Mouse (Mus musculus) naive thymus-derived CD4-positive, alpha-beta T cell, adult 2 months (primary cell): ENCODE measurements around the gene Ctf1.

Experiments used
- DNase-seq: peaks from one replicate; pipeline ENCODE4 v3.0.0-alpha.2; 2011; ENCODE audit warnings: low read depth

Gene Ctf1

GRCm38 (mm10) chr7:127744366-127745045 lies 32.0 kb downstream of the Ctf1 start, which contains the start of gene Fbxl19:
Gene Fbxl19 (plus strand): TSS chr7:127744543.
- DNase-seq = peak; percentile 78

GRCm38 (mm10) chr7:127745251-127745651 lies 32.7 kb downstream of the Ctf1 start:
- peak; percentile 91 for DNase-seq

GRCm38 (mm10) chr7:127745652-127746493 lies 33.3 kb downstream of the Ctf1 start:
- DNase-seq = peak; percentile 86

GRCm38 (mm10) chr7:127746494-127747491 lies 34.3 kb downstream of the Ctf1 start:
- peak; percentile 24 for DNase-seq

- DNase-seq = no peak
Observed at GRCm38 (mm10) chr7:127747559-127748234, 35.2 kb downstream of the Ctf1 start.

DNA sequence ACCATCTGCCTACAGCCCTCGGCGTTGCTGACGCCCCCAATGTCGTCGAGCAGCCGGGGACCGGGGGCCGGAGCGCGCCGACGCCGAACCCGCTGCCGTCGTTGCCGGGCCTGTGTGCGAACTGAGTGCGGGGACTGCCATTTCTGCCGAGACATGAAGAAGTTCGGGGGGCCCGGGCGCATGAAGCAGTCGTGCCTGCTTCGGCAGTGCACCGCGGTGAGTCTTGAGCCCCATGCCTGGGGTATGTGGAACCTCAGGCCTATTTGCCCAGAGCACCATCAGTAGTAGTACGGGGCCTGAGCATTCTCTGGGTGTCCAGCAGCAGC lies 35.7 kb downstream of the Ctf1 start:
- DNase-seq = no peak

GRCm38 (mm10) chr7:127750131-127751127 lies 37.9 kb downstream of the Ctf1 start:
- no peak for DNase-seq

GRCm38 (mm10) chr7:127751619-127752018 lies 39.1 kb downstream of the Ctf1 start:
- DNase-seq = no peak

DNA sequence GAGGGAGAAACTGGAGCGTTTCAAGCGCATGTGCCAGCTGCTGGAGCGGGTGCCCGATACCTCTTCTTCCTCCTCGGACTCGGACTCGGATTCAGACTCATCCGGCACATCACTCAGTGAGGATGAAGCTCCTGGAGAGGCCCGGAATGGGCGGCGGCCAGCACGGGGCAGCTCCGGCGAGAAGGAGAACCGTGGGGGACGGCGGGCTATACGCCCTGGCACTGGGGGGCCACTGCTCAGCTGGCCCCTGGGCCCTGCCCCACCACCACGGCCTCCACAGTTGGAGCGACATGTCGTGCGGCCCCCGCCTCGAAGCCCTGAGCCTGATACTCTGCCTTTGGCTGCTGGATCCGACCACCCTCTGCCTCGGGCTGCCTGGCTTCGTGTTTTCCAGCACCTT lies 39.5 kb downstream of the Ctf1 start:
- no peak for DNase-seq

DNA sequence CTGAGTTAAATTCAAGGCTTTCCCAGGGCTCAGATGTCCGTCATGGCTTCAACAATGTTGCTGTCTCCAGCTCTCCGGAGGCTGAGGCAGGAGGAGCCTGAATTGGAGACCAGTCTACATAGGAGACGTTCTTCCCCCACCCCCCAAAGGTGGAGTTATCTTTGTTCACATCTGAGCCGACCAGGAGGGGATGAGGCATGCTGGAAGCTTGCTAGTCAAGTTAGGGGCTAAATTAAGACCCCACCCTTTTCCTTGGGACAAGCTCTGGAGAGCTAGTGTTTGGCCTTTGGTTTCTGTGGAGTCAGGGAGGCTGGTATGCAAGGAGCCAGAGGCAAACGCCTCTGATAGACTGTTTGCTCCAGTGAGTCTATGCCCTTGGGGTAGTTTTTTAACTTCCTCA lies 40.6 kb downstream of the Ctf1 start:
- DNase-seq = no peak

- DNase-seq = no peak
Observed at GRCm38 (mm10) chr7:127753741-127754140, 41.2 kb downstream of the Ctf1 start.

DNA sequence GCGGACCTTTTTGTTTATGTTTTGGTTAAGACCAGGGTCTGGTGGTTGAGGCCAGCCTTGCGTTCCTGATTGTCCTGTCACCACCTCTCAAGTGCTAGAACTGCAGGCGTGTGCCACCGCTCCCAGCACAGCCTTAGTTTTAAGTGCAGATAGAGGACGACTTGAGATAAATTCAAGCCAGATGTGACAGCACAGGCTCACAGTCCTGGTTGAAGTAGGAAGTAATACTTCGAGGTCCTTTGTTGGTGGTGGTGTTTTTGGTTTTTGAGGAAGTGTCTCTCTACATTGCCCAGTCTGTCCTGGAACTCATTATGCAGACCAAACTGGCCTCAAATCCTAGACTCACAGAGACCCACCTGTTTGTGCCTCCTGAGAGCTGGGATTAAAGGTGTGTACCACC lies 47.2 kb downstream of the Ctf1 start:
- DNase-seq = no peak

- DNase-seq = no peak
Observed at GRCm38 (mm10) chr7:127760478-127760877, 47.9 kb downstream of the Ctf1 start.

DNA sequence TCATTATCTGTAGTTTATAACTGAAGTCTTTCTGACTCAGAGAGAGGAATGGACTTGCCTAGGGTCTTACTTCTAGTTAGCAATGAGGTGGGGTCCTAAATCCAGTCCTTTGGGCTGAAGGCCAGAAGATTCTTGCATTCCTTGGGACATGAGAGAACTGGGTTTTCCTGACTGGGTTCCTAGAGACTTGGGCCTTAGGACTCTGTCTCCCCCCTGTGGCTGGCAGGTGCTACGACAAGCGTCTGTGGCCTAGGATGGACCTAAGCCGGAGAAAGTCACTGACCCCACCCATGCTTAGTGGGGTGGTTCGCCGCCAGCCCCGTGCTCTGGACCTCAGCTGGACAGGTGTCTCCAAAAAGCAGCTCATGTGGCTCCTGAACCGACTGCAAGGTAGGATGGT lies 48.5 kb downstream of the Ctf1 start:
- DNase-seq = peak; percentile 79

GRCm38 (mm10) chr7:127763642-127764041 lies 51.1 kb downstream of the Ctf1 start:
- no peak for DNase-seq

GRCm38 (mm10) chr7:127765756-127766155 lies 53.2 kb downstream of the Ctf1 start:
- DNase-seq = no peak

DNA sequence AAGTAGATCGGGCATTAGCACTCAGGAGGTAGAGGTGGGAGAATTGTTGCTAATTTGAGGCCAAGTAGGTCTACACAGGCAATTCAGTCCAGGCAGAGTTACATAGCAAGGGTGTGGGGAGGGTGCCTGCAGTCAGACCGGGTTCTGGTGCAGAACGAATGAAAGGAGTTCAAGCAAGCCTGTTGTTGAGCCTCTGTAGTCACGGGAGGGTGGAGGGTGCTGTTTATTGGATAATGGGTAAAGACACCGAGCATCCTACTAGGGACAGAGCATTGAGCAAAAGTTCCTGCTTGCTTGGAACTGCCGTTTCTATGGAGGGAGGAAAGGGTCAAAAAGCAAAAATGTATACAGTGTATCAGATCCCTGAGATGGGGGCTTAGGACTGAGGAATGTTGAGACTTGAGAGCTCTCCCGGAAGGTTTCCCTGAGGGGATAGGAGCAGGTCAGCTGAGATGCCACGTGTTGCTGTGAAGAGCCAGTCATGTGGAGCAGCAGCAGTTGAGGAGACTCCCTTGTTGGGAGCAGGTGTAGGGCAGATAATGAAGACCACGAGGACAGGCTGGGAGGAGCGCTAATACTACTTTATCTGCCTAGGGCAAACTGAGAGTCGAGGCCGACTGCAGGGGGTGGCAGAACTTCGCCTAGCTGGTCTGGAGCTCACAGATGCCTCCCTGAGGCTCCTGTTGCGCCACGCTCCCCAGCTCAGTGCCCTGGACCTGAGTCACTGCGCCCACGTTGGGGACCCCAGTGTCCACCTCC lies 54.5 kb downstream of the Ctf1 start:
- no peak for DNase-seq
